ENCODE assay signal across 22 mouse cellular contexts in genomic region chr1:111852439-111852838, GRCm38 (mm10). TPM values are rescaled to one million over a fixed set of nuclear protein-coding genes. Genes with fewer than 3 reads are reported as not detected.
DNase-seq lines count a peak whose midpoint lies in the region; ATAC-seq and TF ChIP-seq lines count a peak whose summit lies in the region.
"Had no signal": no experiment of that assay in that cellular context is flagged by ENCODE, and none has a peak within 500 bp of the region (broad histone marks: within the 10 kb centered on the region; RNA-seq: fewer than 3 reads in every experiment).

No protein-coding gene starts in this region.

- no peak for TF ChIP-seq CTCF in forebrain, postnatal 0 days (IDR thresholded peaks at IDR 0.05; ENCODE audit: low read depth)

- H3K36me3 ChIP-seq in embryonic facial prominence, embryonic 11.5 days (replicated peaks; ENCODE audit: control insufficient read depth, insufficient read depth, low read depth, low read length): no peaks in the 10 kb centered on the region
- no peaks in the 10 kb centered on the region for H3K36me3 ChIP-seq in embryonic facial prominence, embryonic 10.5 days (replicated peaks)
- H3K36me3 ChIP-seq in forebrain, embryonic 11.5 days (ENCODE audit: control insufficient read depth, insufficient read depth, low read length): no peaks in the 10 kb centered on the region
- no peaks in the 10 kb centered on the region for H3K36me3 ChIP-seq in forebrain, postnatal 0 days (ENCODE audit: insufficient read depth)
- no peaks in the 10 kb centered on the region for H3K36me3 ChIP-seq in midbrain, embryonic 12.5 days
- H3K36me3 ChIP-seq in midbrain, embryonic 14.5 days (ENCODE audit: control insufficient read depth, insufficient read depth, low read length): no peaks in the 10 kb centered on the region
- H3K36me3 ChIP-seq: G1E had no signal

- no peaks in the 10 kb centered on the region for H3K4me1 ChIP-seq in embryonic facial prominence, embryonic 11.5 days (ENCODE audit: control insufficient read depth, insufficient read depth, low read length)
- no peaks in the 10 kb centered on the region for H3K4me1 ChIP-seq in embryonic facial prominence, embryonic 10.5 days
- H3K4me1 ChIP-seq in forebrain, embryonic 11.5 days (replicated peaks; ENCODE audit: control insufficient read depth, insufficient read depth, low read length): no peaks in the 10 kb centered on the region
- no peaks in the 10 kb centered on the region for H3K4me1 ChIP-seq in forebrain, postnatal 0 days (ENCODE audit: insufficient read depth)
- no peaks in the 10 kb centered on the region for H3K4me1 ChIP-seq in midbrain, embryonic 12.5 days
- H3K4me1 ChIP-seq in midbrain, embryonic 14.5 days (ENCODE audit: control insufficient read depth, insufficient read depth, low read length): no peaks in the 10 kb centered on the region

- no peak overlapping the region for H3K4me2 ChIP-seq in embryonic facial prominence, embryonic 11.5 days (ENCODE audit: low read depth, low read length)
- no peak overlapping the region for H3K4me2 ChIP-seq in forebrain, embryonic 11.5 days (ENCODE audit: low read depth, low read length, severe bottlenecking)
- no peak overlapping the region for H3K4me2 ChIP-seq in forebrain, postnatal 0 days (ENCODE audit: low read depth)
- no peak overlapping the region for H3K4me2 ChIP-seq in midbrain, embryonic 12.5 days (replicated peaks)
- H3K4me2 ChIP-seq in midbrain, embryonic 14.5 days (ENCODE audit: low read length): no peak overlapping the region

- no peak overlapping the region for H3K4me3 ChIP-seq in embryonic facial prominence, embryonic 11.5 days (ENCODE audit: low read depth, low read length)
- H3K4me3 ChIP-seq in embryonic facial prominence, embryonic 10.5 days: no peak overlapping the region
- H3K4me3 ChIP-seq in forebrain, embryonic 11.5 days (ENCODE audit: low read depth, low read length): no peak overlapping the region
- no peak overlapping the region for H3K4me3 ChIP-seq in forebrain, postnatal 0 days (ENCODE audit: low read depth, low read length)
- H3K4me3 ChIP-seq in midbrain, embryonic 12.5 days: no peak overlapping the region
- H3K4me3 ChIP-seq in midbrain, embryonic 14.5 days (replicated peaks; ENCODE audit: low read depth, low read length): no peak overlapping the region

- 0 out of 2 replicates have a peak, but pooled peaks have one; percentile 56 for ATAC-seq in embryonic facial prominence, embryonic 11.5 days (replicated peaks; ENCODE audit: insufficient number of reproducible peaks, low FRiP score, low TSS enrichment, low read depth)
- peak; percentile 58; the same call in 1 of the 2 replicates for ATAC-seq in forebrain, embryonic 11.5 days (replicated peaks; ENCODE audit: low FRiP score)
- no peak for ATAC-seq in forebrain, postnatal 0 days
- peak; percentile 52 for ATAC-seq in midbrain, embryonic 12.5 days (ENCODE audit: low FRiP score, low read depth)
- no peak for ATAC-seq in midbrain, embryonic 14.5 days (ENCODE audit: low FRiP score, low TSS enrichment)
- ATAC-seq: activated CD4-positive, CD25-positive, alpha-beta regulatory T cell, adult 4 months; CD4-positive, CD25-positive, alpha-beta regulatory T cell, adult 4 months; Patski had no signal

- no peak overlapping the region for H3K9ac ChIP-seq in embryonic facial prominence, embryonic 11.5 days (replicated peaks; ENCODE audit: low read length)
- no peak overlapping the region for H3K9ac ChIP-seq in forebrain, embryonic 11.5 days (ENCODE audit: low read length)
- H3K9ac ChIP-seq in forebrain, postnatal 0 days: no peak overlapping the region
- H3K9ac ChIP-seq in midbrain, embryonic 12.5 days (replicated peaks): no peak overlapping the region
- H3K9ac ChIP-seq in midbrain, embryonic 14.5 days (replicated peaks; ENCODE audit: low read length): no peak overlapping the region

- WGBS in embryonic facial prominence, embryonic 11.5 days: 91% methylated on average over 8 of the region's 8 CpGs
- WGBS in embryonic facial prominence, embryonic 10.5 days: 89% methylated on average over 8 of the region's 8 CpGs
- 89% methylated on average over 8 of the region's 8 CpGs for WGBS in forebrain, embryonic 11.5 days
- WGBS in forebrain, postnatal 0 days: 90% methylated on average over 8 of the region's 8 CpGs
- 93% methylated on average over 8 of the region's 8 CpGs for WGBS in midbrain, embryonic 12.5 days
- 88% methylated on average over 8 of the region's 8 CpGs for WGBS in midbrain, embryonic 14.5 days

- no peaks in the 10 kb centered on the region for H3K9me3 ChIP-seq in embryonic facial prominence, embryonic 11.5 days (replicated peaks; ENCODE audit: control insufficient read depth, low read length)
- no peaks in the 10 kb centered on the region for H3K9me3 ChIP-seq in embryonic facial prominence, embryonic 10.5 days
- H3K9me3 ChIP-seq in forebrain, embryonic 11.5 days (ENCODE audit: control insufficient read depth, low read length): no peaks in the 10 kb centered on the region
- H3K9me3 ChIP-seq in forebrain, postnatal 0 days (ENCODE audit: low read length): no peaks in the 10 kb centered on the region
- H3K9me3 ChIP-seq in midbrain, embryonic 12.5 days: no peaks in the 10 kb centered on the region
- no peaks in the 10 kb centered on the region for H3K9me3 ChIP-seq in midbrain, embryonic 14.5 days (ENCODE audit: control insufficient read depth, low read length)

- no peak for DNase-seq in embryonic facial prominence, embryonic 11.5 days (ENCODE audit: low spot score)
- DNase-seq in embryonic facial prominence, embryonic 10.5 days (ENCODE audit: low spot score): no peak
- DNase-seq in forebrain, embryonic 11.5 days (ENCODE audit: low spot score): no peak
- no peak for DNase-seq in forebrain, postnatal 0 days
- DNase-seq in midbrain, embryonic 14.5 days: no peak
- peak; percentile 3 for DNase-seq in right cerebral cortex, postnatal 14 days
- no peak for DNase-seq in right cerebral cortex, postnatal 25 days
- DNase-seq: adrenal gland, adult 2 months; adrenal gland, adult 8-10 months; adrenal gland, postnatal 10 days; adrenal gland, postnatal 14 days; adrenal gland, postnatal 25 days; adrenal gland, postnatal 36 days; B cell, adult 2 months; cerebellum, adult 11 months; cerebellum, adult 11-12 months had no signal

- no peak overlapping the region for H3K27ac ChIP-seq in embryonic facial prominence, embryonic 11.5 days (replicated peaks; ENCODE audit: low read depth, low read length)
- no peak overlapping the region for H3K27ac ChIP-seq in embryonic facial prominence, embryonic 10.5 days (replicated peaks)
- no peak overlapping the region for H3K27ac ChIP-seq in forebrain, embryonic 11.5 days (ENCODE audit: low read depth, low read length)
- H3K27ac ChIP-seq in forebrain, postnatal 0 days (ENCODE audit: low read depth, low read length): no peak overlapping the region
- H3K27ac ChIP-seq in midbrain, embryonic 12.5 days (replicated peaks): no peak overlapping the region
- H3K27ac ChIP-seq in midbrain, embryonic 14.5 days (replicated peaks; ENCODE audit: low read depth, low read length): no peak overlapping the region

- H3K27me3 ChIP-seq in embryonic facial prominence, embryonic 11.5 days (ENCODE audit: control insufficient read depth, insufficient read depth, low read length): no peaks in the 10 kb centered on the region
- no peaks in the 10 kb centered on the region for H3K27me3 ChIP-seq in embryonic facial prominence, embryonic 10.5 days (replicated peaks; ENCODE audit: low read depth, poor library complexity, severe bottlenecking)
- H3K27me3 ChIP-seq in forebrain, embryonic 11.5 days (ENCODE audit: control insufficient read depth, insufficient read depth, low read length): no peaks in the 10 kb centered on the region
- H3K27me3 ChIP-seq in forebrain, postnatal 0 days (ENCODE audit: insufficient read depth, low read length): no peaks in the 10 kb centered on the region
- H3K27me3 ChIP-seq in midbrain, embryonic 12.5 days: no peaks in the 10 kb centered on the region
- no peaks in the 10 kb centered on the region for H3K27me3 ChIP-seq in midbrain, embryonic 14.5 days (ENCODE audit: control insufficient read depth, insufficient read depth, low read length)
- H3K27me3 ChIP-seq: CH12.LX, Patski had no signal

RNA-seq across cellular contexts. Expression of gene Dsel, which starts 12.3 kb away (rescaled TPM):
- polyA plus RNA-seq in embryonic facial prominence, embryonic 11.5 days (2014; fragmentation: Nextera tagmentation; extraction: Ambion mirVana): 16.6 and 17.5 TPM in 2 replicates
- 10.9 TPM in 2 replicates for polyA plus RNA-seq in embryonic facial prominence, embryonic 10.5 days (2016; fragmentation: Nextera tagmentation; extraction: Ambion mirVana)
- 9.5 and 10.1 TPM in 2 replicates for polyA plus RNA-seq in forebrain, embryonic 11.5 days (2014; fragmentation: Nextera tagmentation; extraction: Ambion mirVana)
- total RNA-seq in forebrain, postnatal 0 days (2014; rRNA removed): 21.2 and 26.6 TPM in 2 replicates
- 7.9 and 9.0 TPM in 2 replicates for polyA plus RNA-seq in forebrain, postnatal 0 days (2015; fragmentation: Nextera tagmentation; extraction: Ambion mirVana)
- polyA plus RNA-seq in midbrain, embryonic 12.5 days (2016; fragmentation: Nextera tagmentation; extraction: Ambion mirVana): 10.9 and 11.4 TPM in 2 replicates
- 8.1 and 11.1 TPM in 2 replicates for polyA plus RNA-seq in midbrain, embryonic 14.5 days (2014; fragmentation: Nextera tagmentation; extraction: Ambion mirVana)
- total RNA-seq: CH12.LX had no signal
- polyA plus RNA-seq: G1E had no signal

Comparison
In these comparisons a context has a peak if more than half of its experiments do, and no peak if none do; other contexts are left out.
1. ATAC-seq: peak in embryonic facial prominence, embryonic 11.5 days (single experiment), forebrain, embryonic 11.5 days (single experiment) and midbrain, embryonic 12.5 days (single experiment); none in forebrain, postnatal 0 days (single experiment) and midbrain, embryonic 14.5 days (single experiment).